Mouse (Mus musculus) adrenal gland, adult (tissue): ENCODE results near the gene Tshz2.
"Not testable (repeated sequence)": the region's sequence is repeated elsewhere in the genome, so short reads cannot be mapped to it uniquely, and the experiment has no call there.

Source experiments
- DNase-seq, 2 experiments: peaks; one replicate each; pipeline ENCODE4 v3.0.0; 2022 to 2023; ENCODE audit warnings: low spot score in 1 of 2; ENCODE audit not compliant: inconsistent age in 2 of 2

Gene Tshz2

GRCm38 (mm10) chr2:169752126-169752525, 119.3 kb downstream of the Tshz2 start:
- DNase-seq: no peak

GRCm38 (mm10) chr2:169753432-169753831, 120.6 kb downstream of the Tshz2 start:
- DNase-seq: no peak

GRCm38 (mm10) chr2:169755091-169755490, 122.3 kb downstream of the Tshz2 start:
- DNase-seq: no peak

GRCm38 (mm10) chr2:169758120-169758519, 125.3 kb downstream of the Tshz2 start:
- DNase-seq: no peak

- no peak for DNase-seq
Measured at GRCm38 (mm10) chr2:169760117-169760516, 127.3 kb downstream of the Tshz2 start.

- no peak for DNase-seq
Measured at GRCm38 (mm10) chr2:169761726-169762125, 128.9 kb downstream of the Tshz2 start.

GRCm38 (mm10) chr2:169762301-169762700, 129.5 kb downstream of the Tshz2 start:
- DNase-seq: no peak

GRCm38 (mm10) chr2:169763716-169764115, 130.9 kb downstream of the Tshz2 start:
- DNase-seq: no peak

GRCm38 (mm10) chr2:169766247-169766646, 133.4 kb downstream of the Tshz2 start:
- no peak for DNase-seq

- no peak for DNase-seq
Measured at GRCm38 (mm10) chr2:169767281-169767680, 134.5 kb downstream of the Tshz2 start.

GRCm38 (mm10) chr2:169775078-169775477, 142.3 kb downstream of the Tshz2 start:
- no peak for DNase-seq

GRCm38 (mm10) chr2:169777242-169777641, 144.4 kb downstream of the Tshz2 start:
- peak; percentile 72 to 75 for DNase-seq

- DNase-seq: peak; percentile 56 to 61
Measured at GRCm38 (mm10) chr2:169777764-169778163, 145.0 kb downstream of the Tshz2 start.

GRCm38 (mm10) chr2:169778740-169779345, 146.0 kb downstream of the Tshz2 start:
- DNase-seq: no peak

- not testable (repeated sequence) for DNase-seq
Measured at GRCm38 (mm10) chr2:169781671-169782070, 148.9 kb downstream of the Tshz2 start.

- peak; percentile 30 to 34 for DNase-seq
Measured at GRCm38 (mm10) chr2:169782874-169783680, 150.3 kb downstream of the Tshz2 start.

GRCm38 (mm10) chr2:169783681-169784033, 150.8 kb downstream of the Tshz2 start:
- DNase-seq: no peak

GRCm38 (mm10) chr2:169787381-169787780, 154.6 kb downstream of the Tshz2 start:
- peak in 1 of 2 experiments; percentile 45 for DNase-seq

GRCm38 (mm10) chr2:169787906-169788305, 155.1 kb downstream of the Tshz2 start:
- no peak for DNase-seq

GRCm38 (mm10) chr2:169790439-169791131, 157.8 kb downstream of the Tshz2 start:
- peak; percentile 84 to 91 for DNase-seq

GRCm38 (mm10) chr2:169792706-169793105, 159.9 kb downstream of the Tshz2 start:
- no peak for DNase-seq

GRCm38 (mm10) chr2:169802241-169802640, 169.4 kb downstream of the Tshz2 start:
- DNase-seq: no peak
